In the genomic region with DNA sequence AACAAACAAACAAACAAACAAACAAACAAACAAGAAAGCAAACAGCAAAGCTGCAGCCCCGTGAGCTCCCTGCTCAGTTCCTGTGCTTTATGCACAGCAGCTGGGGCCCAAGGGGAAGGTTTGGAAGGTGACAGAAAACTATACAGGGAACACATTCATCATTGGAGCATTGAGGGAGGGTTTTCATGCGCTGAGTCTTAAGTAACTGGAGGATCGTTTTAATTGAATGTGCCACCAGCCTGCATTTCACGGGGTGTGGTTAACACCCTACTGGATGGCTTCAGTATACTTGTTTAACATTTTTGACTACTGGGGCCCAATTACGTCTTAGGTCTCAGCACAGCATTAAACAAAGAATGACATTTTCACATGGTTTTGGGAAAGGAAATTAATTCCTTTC, we compare ENCODE assay signal across 26 mouse cellular contexts.
DNase-seq lines count a peak whose midpoint lies in the region; ATAC-seq and TF ChIP-seq lines count a peak whose summit lies in the region.
"Had no signal": no experiment of that assay in that cellular context is flagged by ENCODE, and none has a peak within 500 bp of the region (broad histone marks: within the 10 kb centered on the region; RNA-seq: fewer than 3 reads in every experiment).

No protein-coding gene starts in this region.

- H3K9ac ChIP-seq in forebrain, embryonic 13.5 days: no peak overlapping the region
- no peak overlapping the region for H3K9ac ChIP-seq in kidney, postnatal 0 days (ENCODE audit: low read depth, low read length)
- H3K9ac ChIP-seq in kidney, embryonic 14.5 days (ENCODE audit: low read depth, low read length): no peak overlapping the region
- H3K9ac ChIP-seq in forebrain, embryonic 16.5 days (replicated peaks; ENCODE audit: low read depth, low read length): no peak overlapping the region
- H3K9ac ChIP-seq: embryonic facial prominence, embryonic 12.5 days; heart, embryonic 13.5 days; hindbrain, embryonic 14.5 days had no signal

- peak; percentile 53; the same call in 1 of the 2 replicates for ATAC-seq in forebrain, embryonic 13.5 days
- ATAC-seq in kidney, postnatal 0 days (replicated peaks; ENCODE audit: low FRiP score, low read depth): no peak
- no peak for ATAC-seq in kidney, embryonic 14.5 days (ENCODE audit: low FRiP score, low TSS enrichment)
- 0 out of 2 replicates have a peak, but pooled peaks have one; percentile 38 for ATAC-seq in forebrain, embryonic 16.5 days
- ATAC-seq: activated CD4-positive, CD25-positive, alpha-beta regulatory T cell, adult 4 months; CD4-positive, CD25-positive, alpha-beta regulatory T cell, adult 4 months; intestine, postnatal 0 days had no signal

- H3K9me3 ChIP-seq in forebrain, embryonic 13.5 days (replicated peaks): no peaks in the 10 kb centered on the region
- no peaks in the 10 kb centered on the region for H3K9me3 ChIP-seq in forebrain, embryonic 10.5 days
- H3K9me3 ChIP-seq in kidney, postnatal 0 days (replicated peaks; ENCODE audit: low read length): no peaks in the 10 kb centered on the region
- no peaks in the 10 kb centered on the region for H3K9me3 ChIP-seq in kidney, embryonic 14.5 days (ENCODE audit: control insufficient read depth, low read length)
- no peaks in the 10 kb centered on the region for H3K9me3 ChIP-seq in forebrain, embryonic 16.5 days (ENCODE audit: control insufficient read depth, low read length)
- H3K9me3 ChIP-seq: embryonic facial prominence, embryonic 12.5 days; heart, embryonic 10.5 days had no signal

- no peaks in the 10 kb centered on the region for H3K36me3 ChIP-seq in forebrain, embryonic 13.5 days (ENCODE audit: poor library complexity, severe bottlenecking)
- H3K36me3 ChIP-seq in forebrain, embryonic 10.5 days (replicated peaks): no peaks in the 10 kb centered on the region
- H3K36me3 ChIP-seq in kidney, postnatal 0 days (ENCODE audit: insufficient read depth, low read length): no peaks in the 10 kb centered on the region
- no peaks in the 10 kb centered on the region for H3K36me3 ChIP-seq in kidney, embryonic 14.5 days (ENCODE audit: control insufficient read depth, insufficient read depth, low read length)
- H3K36me3 ChIP-seq in forebrain, embryonic 16.5 days (ENCODE audit: control insufficient read depth, insufficient read depth): no peaks in the 10 kb centered on the region
- H3K36me3 ChIP-seq: embryonic facial prominence, embryonic 12.5 days; heart, embryonic 10.5 days; heart, embryonic 13.5 days had no signal

- DNase-seq in forebrain, embryonic 10.5 days (ENCODE audit: extremely low spot score, low spot score): no peak
- peak; percentile 11 for DNase-seq in kidney, postnatal 0 days (ENCODE audit: low spot score)
- DNase-seq in brain, embryonic 14.5 days (ENCODE audit: low read depth): peak; percentile 70
- DNase-seq in right cerebral cortex, postnatal 14 days: no peak
- DNase-seq: adrenal gland, adult 8-10 months; adrenal gland, postnatal 25 days; cerebellum, adult 18-20 months; cerebellum, adult 9-10 months; cerebellum, postnatal 14 days; gastrocnemius, adult 2 months; gastrocnemius, postnatal 14 days; heart, adult 2 months; heart, postnatal 14 days; heart, postnatal 4 days; kidney, adult 2 months had no signal

- no peaks in the 10 kb centered on the region for H3K27me3 ChIP-seq in forebrain, embryonic 13.5 days
- H3K27me3 ChIP-seq in forebrain, embryonic 10.5 days (ENCODE audit: poor library complexity, severe bottlenecking): no peaks in the 10 kb centered on the region
- no peaks in the 10 kb centered on the region for H3K27me3 ChIP-seq in kidney, postnatal 0 days (ENCODE audit: insufficient read depth, low read length)
- H3K27me3 ChIP-seq in kidney, embryonic 14.5 days (ENCODE audit: control insufficient read depth, insufficient read depth, low read length): no peaks in the 10 kb centered on the region
- H3K27me3 ChIP-seq in forebrain, embryonic 16.5 days (replicated peaks; ENCODE audit: control insufficient read depth, insufficient read depth, low read length): no peaks in the 10 kb centered on the region
- H3K27me3 ChIP-seq: embryonic facial prominence, embryonic 12.5 days; heart, embryonic 13.5 days had no signal

- no peak overlapping the region for H3K4me2 ChIP-seq in forebrain, embryonic 13.5 days
- H3K4me2 ChIP-seq in kidney, postnatal 0 days (ENCODE audit: low read length): no peak overlapping the region
- H3K4me2 ChIP-seq in kidney, embryonic 14.5 days (replicated peaks; ENCODE audit: low read depth, low read length): no peak overlapping the region
- H3K4me2 ChIP-seq in forebrain, embryonic 16.5 days (ENCODE audit: low read length): no peak overlapping the region
- H3K4me2 ChIP-seq: embryonic facial prominence, embryonic 12.5 days; heart, embryonic 13.5 days; hindbrain, embryonic 14.5 days had no signal

- H3K27ac ChIP-seq in forebrain, embryonic 13.5 days: no peak overlapping the region
- no peak overlapping the region for H3K27ac ChIP-seq in forebrain, embryonic 10.5 days
- no peak overlapping the region for H3K27ac ChIP-seq in kidney, postnatal 0 days
- H3K27ac ChIP-seq in kidney, embryonic 14.5 days (ENCODE audit: low read depth, low read length): no peak overlapping the region
- H3K27ac ChIP-seq in forebrain, embryonic 16.5 days (ENCODE audit: low read length): no peak overlapping the region
- H3K27ac ChIP-seq: embryonic facial prominence, embryonic 12.5 days; gastrocnemius, adult 2 months; heart, adult 2 months; heart, embryonic 10.5 days; heart, embryonic 13.5 days; hindbrain, embryonic 14.5 days had no signal

- H3K4me1 ChIP-seq in forebrain, embryonic 13.5 days: peaks cover 14% of the 10 kb centered on the region
- H3K4me1 ChIP-seq in forebrain, embryonic 10.5 days: peaks cover 5% of the 10 kb centered on the region; the same call in 1 of the 2 replicates
- no peaks in the 10 kb centered on the region for H3K4me1 ChIP-seq in kidney, postnatal 0 days (replicated peaks; ENCODE audit: insufficient read depth, low read length)
- H3K4me1 ChIP-seq in kidney, embryonic 14.5 days (ENCODE audit: control insufficient read depth, insufficient read depth, low read length): no peaks in the 10 kb centered on the region
- 0 out of 2 replicates have a peak, but pooled peaks cover 3% of the 10 kb centered on the region for H3K4me1 ChIP-seq in forebrain, embryonic 16.5 days (replicated peaks; ENCODE audit: control insufficient read depth, insufficient read depth, low read length)
- H3K4me1 ChIP-seq: embryonic facial prominence, embryonic 12.5 days; heart, embryonic 10.5 days; heart, embryonic 13.5 days had no signal

- H3K4me3 ChIP-seq in forebrain, embryonic 13.5 days: no peak overlapping the region
- H3K4me3 ChIP-seq in forebrain, embryonic 10.5 days: no peak overlapping the region
- H3K4me3 ChIP-seq in kidney, postnatal 0 days (replicated peaks; ENCODE audit: low read depth, low read length): no peak overlapping the region
- no peak overlapping the region for H3K4me3 ChIP-seq in kidney, embryonic 14.5 days (ENCODE audit: low read length)
- H3K4me3 ChIP-seq in forebrain, embryonic 16.5 days (replicated peaks; ENCODE audit: low read length): no peak overlapping the region
- H3K4me3 ChIP-seq: embryonic facial prominence, embryonic 12.5 days; erythroblast, embryonic 14.5 days; gastrocnemius, adult 2 months; heart, adult 2 months; heart, embryonic 10.5 days; heart, embryonic 13.5 days had no signal

- no peak for TF ChIP-seq CTCF in kidney, postnatal 0 days (IDR thresholded peaks at IDR 0.05; ENCODE audit: low read depth)
- no peak for TF ChIP-seq CTCF in brain, embryonic 14.5 days (IDR thresholded peaks at IDR 0.05; ENCODE audit: borderline replicate concordance, extremely low read depth, insufficient read depth, insufficient read length)

- 21% methylated on average over 5 of the region's 5 CpGs for WGBS in forebrain, embryonic 13.5 days
- 68% methylated on average over 5 of the region's 5 CpGs for WGBS in forebrain, embryonic 10.5 days
- 44% methylated on average over 5 of the region's 5 CpGs for WGBS in kidney, postnatal 0 days
- WGBS in kidney, embryonic 14.5 days: 64% methylated on average over 5 of the region's 5 CpGs
- 14% methylated on average over 5 of the region's 5 CpGs for WGBS in forebrain, embryonic 16.5 days

- no peak for TF ChIP-seq POLR2A in brain, embryonic 14.5 days (IDR thresholded peaks at IDR 0.05; ENCODE audit: borderline replicate concordance, extremely low read depth, insufficient read depth, insufficient read length, poor library complexity, severe bottlenecking)

Comparison
In these comparisons a context has a peak if more than half of its experiments do, and no peak if none do; other contexts are left out.
1. ATAC-seq: peak in forebrain, embryonic 13.5 days (single experiment) and forebrain, embryonic 16.5 days (single experiment); none in kidney, postnatal 0 days (single experiment) and kidney, embryonic 14.5 days (single experiment).
2. DNase-seq: peak in kidney, postnatal 0 days (single experiment) and brain, embryonic 14.5 days (single experiment); none in forebrain, embryonic 10.5 days (single experiment) and right cerebral cortex, postnatal 14 days (single experiment).